Mouse (Mus musculus): ENCODE measurements around the gene Syne2. TPM values are rescaled to one million over a fixed set of nuclear protein-coding genes. Genes with fewer than 3 reads are reported as not detected.

Syne2 gene
- polyA plus RNA-seq, 1 experiment from 2014 or later, result 61.4 TPM

GRCm38 (mm10) chr12:75822122-75822521, 4.2 kb downstream of the Syne2 start:
- no peak for ATAC-seq (ENCODE audit: insufficient read depth, low FRiP score, low TSS enrichment)
- Histone ChIP-seq H3K36me3 (ENCODE audit: control insufficient read depth, insufficient read depth, low read length) (no peaks in the 10 kb centered on the region), H3K27ac (ENCODE audit: low read depth, low read length) (no peak overlapping the region), H3K4me2 (ENCODE audit: low read depth) (no peak overlapping the region), H3K27me3 (ENCODE audit: control insufficient read depth, insufficient read depth, low read length) (no peaks in the 10 kb centered on the region; the same call in 1 of the 2 replicates), H3K9me3 (ENCODE audit: control insufficient read depth, low read length) (no peaks in the 10 kb centered on the region), H3K4me1 (ENCODE audit: control insufficient read depth, insufficient read depth, low read length) (no peaks in the 10 kb centered on the region), H3K9ac (ENCODE audit: low read length) (no peak overlapping the region), H3K4me3 (ENCODE audit: low read depth, low read length) (no peak overlapping the region)
- peak; percentile 50 for DNase-seq (ENCODE audit: low spot score)
- WGBS, result 41% methylated on average over 6 of the region's 6 CpGs

- ATAC-seq (ENCODE audit: insufficient read depth, low FRiP score, low TSS enrichment) (no peak), DNase-seq (ENCODE audit: low spot score) (no peak)
- Histone ChIP-seq H3K4me3 (ENCODE audit: low read depth, low read length) (no peak overlapping the region), H3K36me3 (ENCODE audit: control insufficient read depth, insufficient read depth, low read length) (no peaks in the 10 kb centered on the region), H3K9me3 (ENCODE audit: control insufficient read depth, low read length) (no peaks in the 10 kb centered on the region), H3K27me3 (ENCODE audit: control insufficient read depth, insufficient read depth, low read length) (no peaks in the 10 kb centered on the region), H3K9ac (ENCODE audit: low read length) (no peak overlapping the region), H3K27ac (ENCODE audit: low read depth, low read length) (no peak overlapping the region), H3K4me2 (ENCODE audit: low read depth) (no peak overlapping the region), H3K4me1 (ENCODE audit: control insufficient read depth, insufficient read depth, low read length) (no peaks in the 10 kb centered on the region)
- WGBS, result 91% methylated on average over 6 of the region's 6 CpGs
These were observed 5.5 kb downstream of the Syne2 start for GRCm38 (mm10) chr12:75823475-75823874.

- WGBS, result 89% methylated on average over 7 of the region's 7 CpGs
- H3K4me1 ChIP-seq (ENCODE audit: control insufficient read depth, insufficient read depth, low read length), result no peaks in the 10 kb centered on the region
- no peaks in the 10 kb centered on the region for H3K27me3 ChIP-seq (ENCODE audit: control insufficient read depth, insufficient read depth, low read length)
- H3K27ac ChIP-seq (ENCODE audit: low read depth, low read length), result no peak overlapping the region
- no peak overlapping the region for H3K4me2 ChIP-seq (ENCODE audit: low read depth)
- DNase-seq (ENCODE audit: low spot score) (no peak), ATAC-seq (ENCODE audit: insufficient read depth, low FRiP score, low TSS enrichment) (no peak)
- H3K36me3 ChIP-seq (ENCODE audit: control insufficient read depth, insufficient read depth, low read length), result no peaks in the 10 kb centered on the region
- no peak overlapping the region for H3K4me3 ChIP-seq (ENCODE audit: low read depth, low read length)
- no peaks in the 10 kb centered on the region for H3K9me3 ChIP-seq (ENCODE audit: control insufficient read depth, low read length)
- no peak overlapping the region for H3K9ac ChIP-seq (ENCODE audit: low read length)
These were observed 7.5 kb downstream of the Syne2 start for GRCm38 (mm10) chr12:75825458-75825857.

GRCm38 (mm10) chr12:75826699-75827353, 8.9 kb downstream of the Syne2 start:
- no peaks in the 10 kb centered on the region for H3K27me3 ChIP-seq (ENCODE audit: control insufficient read depth, insufficient read depth, low read length)
- no peak overlapping the region for H3K4me2 ChIP-seq (ENCODE audit: low read depth)
- H3K4me1 ChIP-seq (ENCODE audit: control insufficient read depth, insufficient read depth, low read length), result no peaks in the 10 kb centered on the region
- no peak overlapping the region for H3K9ac ChIP-seq (ENCODE audit: low read length)
- no peaks in the 10 kb centered on the region for H3K36me3 ChIP-seq (ENCODE audit: control insufficient read depth, insufficient read depth, low read length)
- WGBS, result 67% methylated on average over 10 of the region's 10 CpGs
- no peaks in the 10 kb centered on the region for H3K9me3 ChIP-seq (ENCODE audit: control insufficient read depth, low read length)
- ATAC-seq (ENCODE audit: insufficient read depth, low FRiP score, low TSS enrichment) (no peak), DNase-seq (ENCODE audit: low spot score) (no peak)
- H3K27ac ChIP-seq (ENCODE audit: low read depth, low read length), result no peak overlapping the region
- no peak overlapping the region for H3K4me3 ChIP-seq (ENCODE audit: low read depth, low read length)

GRCm38 (mm10) chr12:75827751-75828150, 9.8 kb downstream of the Syne2 start:
- no peaks in the 10 kb centered on the region for H3K36me3 ChIP-seq (ENCODE audit: control insufficient read depth, insufficient read depth, low read length)
- DNase-seq (ENCODE audit: low spot score), result no peak
- no peak overlapping the region for H3K4me3 ChIP-seq (ENCODE audit: low read depth, low read length)
- WGBS, result 76% methylated on average over 15 of the region's 15 CpGs
- H3K4me1 ChIP-seq (ENCODE audit: control insufficient read depth, insufficient read depth, low read length), result no peaks in the 10 kb centered on the region
- H3K9ac ChIP-seq (ENCODE audit: low read length), result no peak overlapping the region
- no peak overlapping the region for H3K4me2 ChIP-seq (ENCODE audit: low read depth)
- no peaks in the 10 kb centered on the region for H3K27me3 ChIP-seq (ENCODE audit: control insufficient read depth, insufficient read depth, low read length)
- ATAC-seq (ENCODE audit: insufficient read depth, low FRiP score, low TSS enrichment), result no peak
- H3K9me3 ChIP-seq (ENCODE audit: control insufficient read depth, low read length), result no peaks in the 10 kb centered on the region
- H3K27ac ChIP-seq (ENCODE audit: low read depth, low read length), result no peak overlapping the region

GRCm38 (mm10) chr12:75829616-75830015, 11.7 kb downstream of the Syne2 start:
- Histone ChIP-seq H3K36me3 (ENCODE audit: control insufficient read depth, insufficient read depth, low read length) (no peaks in the 10 kb centered on the region), H3K27ac (ENCODE audit: low read depth, low read length) (no peak overlapping the region), H3K9ac (ENCODE audit: low read length) (no peak overlapping the region), H3K4me1 (ENCODE audit: control insufficient read depth, insufficient read depth, low read length) (peaks cover 8% of the 10 kb centered on the region; the same call in 1 of the 2 replicates), H3K4me2 (ENCODE audit: low read depth) (no peak overlapping the region), H3K9me3 (ENCODE audit: control insufficient read depth, low read length) (no peaks in the 10 kb centered on the region), H3K27me3 (ENCODE audit: control insufficient read depth, insufficient read depth, low read length) (no peaks in the 10 kb centered on the region), H3K4me3 (ENCODE audit: low read depth, low read length) (no peak overlapping the region)
- no peak for DNase-seq (ENCODE audit: low spot score)
- WGBS, result 90% methylated on average over 5 of the region's 5 CpGs
- no peak for ATAC-seq (ENCODE audit: insufficient read depth, low FRiP score, low TSS enrichment)

- Histone ChIP-seq H3K9ac (ENCODE audit: low read length) (no peak overlapping the region), H3K27me3 (ENCODE audit: control insufficient read depth, insufficient read depth, low read length) (no peaks in the 10 kb centered on the region), H3K27ac (ENCODE audit: low read depth, low read length) (no peak overlapping the region), H3K4me2 (ENCODE audit: low read depth) (no peak overlapping the region), H3K9me3 (ENCODE audit: control insufficient read depth, low read length) (no peaks in the 10 kb centered on the region), H3K4me1 (ENCODE audit: control insufficient read depth, insufficient read depth, low read length) (peaks cover 14% of the 10 kb centered on the region; the same call in 1 of the 2 replicates), H3K4me3 (ENCODE audit: low read depth, low read length) (no peak overlapping the region), H3K36me3 (ENCODE audit: control insufficient read depth, insufficient read depth, low read length) (no peaks in the 10 kb centered on the region)
- DNase-seq (ENCODE audit: low spot score), result no peak
- 78% methylated on average over 12 of the region's 12 CpGs for WGBS
- no peak for ATAC-seq (ENCODE audit: insufficient read depth, low FRiP score, low TSS enrichment)
These were observed 15.4 kb downstream of the Syne2 start for GRCm38 (mm10) chr12:75833149-75833959.

- Histone ChIP-seq H3K36me3 (ENCODE audit: control insufficient read depth, insufficient read depth, low read length) (no peaks in the 10 kb centered on the region), H3K9ac (ENCODE audit: low read length) (no peak overlapping the region), H3K4me1 (ENCODE audit: control insufficient read depth, insufficient read depth, low read length) (peaks cover 14% of the 10 kb centered on the region; the same call in 1 of the 2 replicates), H3K4me2 (ENCODE audit: low read depth) (no peak overlapping the region), H3K4me3 (ENCODE audit: low read depth, low read length) (no peak overlapping the region), H3K9me3 (ENCODE audit: control insufficient read depth, low read length) (no peaks in the 10 kb centered on the region), H3K27ac (ENCODE audit: low read depth, low read length) (no peak overlapping the region), H3K27me3 (ENCODE audit: control insufficient read depth, insufficient read depth, low read length) (no peaks in the 10 kb centered on the region)
- WGBS, result 54% methylated on average over 14 of the region's 14 CpGs
- ATAC-seq (ENCODE audit: insufficient read depth, low FRiP score, low TSS enrichment), result no peak
- no peak for DNase-seq (ENCODE audit: low spot score)
These were observed 16.2 kb downstream of the Syne2 start for GRCm38 (mm10) chr12:75833960-75834729.

All from neural tube, embryonic 11.5 days (tissue).